Mouse (Mus musculus) heart, embryonic 15.5 days (tissue): ENCODE data around the gene Pkd1l3. TPM values are rescaled to one million over a fixed set of nuclear protein-coding genes. Genes with fewer than 3 reads are reported as not detected.

ENCODE experiments used
- ATAC-seq: fragments of 200-750 bp; cut with Nextera tagmentation; replicated peaks from 2 replicates; pipeline ENCODE4 v1.8.0; 2017; ENCODE audit warnings: low read depth, moderate TSS enrichment; ENCODE audit not compliant: insufficient number of reproducible peaks, insufficient read depth, low FRiP score
- H3K27ac ChIP-seq: fragments of 300-500 bp; sonication (generic); 2 replicates; pipeline ENCODE4 v1.5.1; 2015; ENCODE audit warnings: mild to moderate bottlenecking, inconsistent platforms
- H3K27me3 ChIP-seq: fragments of 300-500 bp; sonication (generic); 2 replicates; pipeline ENCODE4 v1.6.1; 2015; ENCODE audit warnings: inconsistent platforms
- H3K36me3 ChIP-seq: fragments of 300-500 bp; sonication (generic); 2 replicates; pipeline ENCODE4 v1.6.1; 2015; ENCODE audit warnings: mild to moderate bottlenecking, inconsistent platforms
- H3K4me1 ChIP-seq: fragments of 300-500 bp; sonication (generic); replicated peaks from 2 replicates; pipeline ENCODE4 v1.6.1; 2015; ENCODE audit warnings: inconsistent platforms
- H3K4me2 ChIP-seq: fragments of 300-500 bp; sonication (generic); 2 replicates; pipeline ENCODE4 v1.6.1; 2015; ENCODE audit warnings: inconsistent platforms, mild to moderate bottlenecking, moderate library complexity
- H3K4me3 ChIP-seq: fragments of 300-500 bp; sonication (generic); 2 replicates; pipeline ENCODE4 v1.5.1; 2015; ENCODE audit warnings: mild to moderate bottlenecking, inconsistent platforms
- H3K9ac ChIP-seq: fragments of 300-500 bp; sonication (generic); 2 replicates; pipeline ENCODE4 v1.6.1; 2015; ENCODE audit warnings: mild to moderate bottlenecking, inconsistent platforms
- H3K9me3 ChIP-seq: fragments of 300-500 bp; sonication (generic); replicated peaks from 2 replicates; pipeline ENCODE4 v1.6.1; 2016; ENCODE audit warnings: inconsistent platforms
- WGBS: fragments of 180-500 bp; shearing (Covaris S2); methylation state at CpG from one replicate; pipeline ENCODE4 v1.1.7; 2015; ENCODE audit warnings: mixed read lengths; 5-methylcytosine and 5-hydroxymethylcytosine counted together
- polyA plus RNA-seq: library from polyadenylated mRNA; unstranded; fragments of >200 nt; fragmentation: Nextera tagmentation; extraction: Ambion mirVana; gene quantifications from 2 replicates; pipeline ENCODE4 v1.2.1, GENCODE M21; 2015

Gene Pkd1l3
- polyA plus RNA-seq, 1 experiment from 2014 or later: 0.08 TPM

- Histone ChIP-seq H3K4me1 (peaks cover 28% of the 10 kb centered on the region), H3K27ac (peak overlapping the region; percentile 50)
- ATAC-seq: peak; percentile 1; the same call in 1 of the 2 replicates
These were observed 90.4 kb downstream of the Pkd1l3 start for GRCm38 (mm10) chr8:109704565-109705319.

GRCm38 (mm10) chr8:109705320-109706075 is 91.2 kb downstream of the Pkd1l3 start, which contains the start of gene Zfp821:
Gene Zfp821, plus strand, starts transcription at chr8:109705546.
- no peaks in the 10 kb centered on the region for H3K9me3 ChIP-seq
- H3K27ac ChIP-seq: peak within 1 kb of the TSS; percentile 96
- peaks cover 28% of the 10 kb centered on the region for H3K4me1 ChIP-seq
- no peaks in the 10 kb centered on the region for H3K27me3 ChIP-seq
- peak within 1 kb of the TSS; percentile 98 for H3K9ac ChIP-seq
- H3K4me3 ChIP-seq: peak within 1 kb of the TSS; percentile 95
- ATAC-seq: peak; percentile 94
- H3K36me3 ChIP-seq: peaks cover 26% of the 10 kb centered on the region
- WGBS: under 1% methylated on average over 96 of the region's 100 CpGs
- H3K4me2 ChIP-seq: peak within 1 kb of the TSS; percentile 89

More at GRCm38 (mm10) chr8:109704565-109705319, 90.4 kb downstream of the Pkd1l3 start:
- Histone ChIP-seq H3K4me2 (peak overlapping the region; percentile 89), H3K9me3 (no peaks in the 10 kb centered on the region), H3K36me3 (peaks cover 20% of the 10 kb centered on the region), H3K4me3 (peak overlapping the region; percentile 95), H3K9ac (peak overlapping the region; percentile 47), H3K27me3 (no peaks in the 10 kb centered on the region)
- 7% methylated on average over 24 of the region's 24 CpGs for WGBS

GRCm38 (mm10) chr8:109706076-109706873 is 92.0 kb downstream of the Pkd1l3 start:
- Histone ChIP-seq H3K4me2 (peak overlapping the region; percentile 89), H3K4me1 (peaks cover 28% of the 10 kb centered on the region), H3K9me3 (no peaks in the 10 kb centered on the region), H3K27ac (peak overlapping the region; percentile 96), H3K9ac (peak overlapping the region; percentile 98), H3K36me3 (peaks cover 34% of the 10 kb centered on the region), H3K4me3 (peak overlapping the region; percentile 95), H3K27me3 (no peaks in the 10 kb centered on the region)
- 3% methylated on average over 30 of the region's 30 CpGs for WGBS
- no peak; the same call in 1 of the 2 replicates for ATAC-seq

- 19% methylated on average over 2 of the region's 2 CpGs for WGBS
- ATAC-seq: no peak
- H3K4me2 ChIP-seq: peak overlapping the region; percentile 89
- H3K36me3 ChIP-seq: peaks cover 40% of the 10 kb centered on the region
- H3K27ac ChIP-seq: no peak overlapping the region
- H3K9me3 ChIP-seq: no peaks in the 10 kb centered on the region
- no peak overlapping the region for H3K9ac ChIP-seq
- H3K27me3 ChIP-seq: no peaks in the 10 kb centered on the region
- peak overlapping the region; percentile 95 for H3K4me3 ChIP-seq
- H3K4me1 ChIP-seq: peaks cover 28% of the 10 kb centered on the region
These were observed 92.5 kb downstream of the Pkd1l3 start for GRCm38 (mm10) chr8:109706874-109707237.

- Histone ChIP-seq H3K4me2 (no peak overlapping the region), H3K36me3 (peaks cover 50% of the 10 kb centered on the region), H3K4me3 (no peak overlapping the region), H3K4me1 (peaks cover 28% of the 10 kb centered on the region), H3K9ac (no peak overlapping the region), H3K9me3 (no peaks in the 10 kb centered on the region), H3K27me3 (no peaks in the 10 kb centered on the region), H3K27ac (no peak overlapping the region)
- WGBS: 93% methylated on average over 4 of the region's 4 CpGs
- ATAC-seq: no peak
These were observed 93.6 kb downstream of the Pkd1l3 start for GRCm38 (mm10) chr8:109707921-109708320.

GRCm38 (mm10) chr8:109712521-109712920 is 98.2 kb downstream of the Pkd1l3 start:
- Histone ChIP-seq H3K9ac (no peak overlapping the region), H3K36me3 (peaks cover 90% of the 10 kb centered on the region), H3K4me3 (no peak overlapping the region), H3K4me2 (no peak overlapping the region), H3K27me3 (no peaks in the 10 kb centered on the region), H3K4me1 (peaks cover 6% of the 10 kb centered on the region), H3K27ac (no peak overlapping the region), H3K9me3 (no peaks in the 10 kb centered on the region)
- 86% methylated on average over 1 of the region's 1 CpGs for WGBS
- ATAC-seq: no peak

- H3K9ac ChIP-seq: no peak overlapping the region
- H3K36me3 ChIP-seq: peaks cover 91% of the 10 kb centered on the region
- 81% methylated on average over 5 of the region's 5 CpGs for WGBS
- H3K27me3 ChIP-seq: no peaks in the 10 kb centered on the region
- H3K4me1 ChIP-seq: no peaks in the 10 kb centered on the region
- no peak overlapping the region for H3K27ac ChIP-seq
- no peak overlapping the region for H3K4me3 ChIP-seq
- no peak for ATAC-seq
- no peak overlapping the region for H3K4me2 ChIP-seq
- no peaks in the 10 kb centered on the region for H3K9me3 ChIP-seq
These were observed 100.6 kb downstream of the Pkd1l3 start for GRCm38 (mm10) chr8:109714961-109715360.

Other genes with a start within 250 kb of the Pkd1l3 start
- 0.10 and 0.11 TPM in 2 replicates for gene Pmfbp1, start 120.5 kb upstream of the Pkd1l3 start, polyA plus RNA-seq
- 11.4 and 16.4 TPM in 2 replicates for gene Dhx38, start 48.7 kb upstream of the Pkd1l3 start, polyA plus RNA-seq
- 16.8 and 17.9 TPM in 2 replicates for gene Txnl4b, start 48.6 kb upstream of the Pkd1l3 start, polyA plus RNA-seq
- gene Hp, start 35.3 kb upstream of the Pkd1l3 start, polyA plus RNA-seq: 1.9 and 5.2 TPM in 2 replicates
- 33.7 and 39.7 TPM in 2 replicates for gene Dhodh, start 5.8 kb upstream of the Pkd1l3 start, polyA plus RNA-seq
- 82.0 and 90.7 TPM in 2 replicates for gene Ist1, start 78.7 kb downstream of the Pkd1l3 start, polyA plus RNA-seq
- gene Zfp821, start 91.0 kb downstream of the Pkd1l3 start, polyA plus RNA-seq: 16.4 and 18.2 TPM in 2 replicates
- gene Atxn1l, start 123.2 kb downstream of the Pkd1l3 start, polyA plus RNA-seq: 4.4 and 5.0 TPM in 2 replicates
- 24.7 and 31.3 TPM in 2 replicates for gene Ap1g1, start 164.0 kb downstream of the Pkd1l3 start, polyA plus RNA-seq